Mouse (Mus musculus) bone marrow macrophage, adult 2 months (primary cell): Measurements from ENCODE around the gene Por.

ENCODE experiments used
- CTCF ChIP-seq: IDR thresholded peaks from 2 replicates; pipeline ENCODE4 v1.5.1; 2012; ENCODE audit warnings: low read depth, mild to moderate bottlenecking, low read length, moderate library complexity
- POLR2A ChIP-seq: IDR thresholded peaks from 2 replicates; pipeline ENCODE4 v1.6.1; 2012; ENCODE audit warnings: mild to moderate bottlenecking, low read depth, low read length, borderline replicate concordance

- no peak for TF ChIP-seq CTCF
- no peak for TF ChIP-seq POLR2A
Measured at GRCm38 (mm10) chr5:135641028-135641427, 28.8 kb upstream of the Por start.
